Mouse (Mus musculus): ENCODE measurements around the gene Bzw2.
A peak's percentile ranks its signal among the peaks of the same experiment; 100 is the strongest.
"Not testable (repeated sequence)": the region's sequence is repeated elsewhere in the genome, so short reads cannot be mapped to it uniquely, and the experiment has no call there.

Bzw2 gene

GRCm38 (mm10) chr12:36157638-36158308 lies at the start of gene Bzw2:
Gene Bzw2, minus strand, starts transcription at chr12:36158080.
- peak; percentile 90 for DNase-seq (ENCODE audit: low read depth)

GRCm38 (mm10) chr12:36207072-36207799 lies 49.4 kb upstream of the Bzw2 start:
- DNase-seq (ENCODE audit: low read depth): peak; percentile 8

- DNase-seq (ENCODE audit: low read depth): not testable (repeated sequence)
Observed at GRCm38 (mm10) chr12:36205579-36206119, 47.8 kb upstream of the Bzw2 start.

GRCm38 (mm10) chr12:36194976-36195375 lies 37.1 kb upstream of the Bzw2 start:
- no peak for DNase-seq (ENCODE audit: low read depth)

- peak; percentile 67 for DNase-seq (ENCODE audit: low read depth)
Observed at GRCm38 (mm10) chr12:36190343-36190742, 32.5 kb upstream of the Bzw2 start.

- DNase-seq (ENCODE audit: low read depth): no peak
Observed at GRCm38 (mm10) chr12:36189610-36190009, 31.7 kb upstream of the Bzw2 start.

- DNase-seq (ENCODE audit: low read depth): peak; percentile 38
Observed at GRCm38 (mm10) chr12:36187081-36187480, 29.2 kb upstream of the Bzw2 start.

- no peak for DNase-seq (ENCODE audit: low read depth)
Observed at GRCm38 (mm10) chr12:36182570-36182969, 24.7 kb upstream of the Bzw2 start.

GRCm38 (mm10) chr12:36177227-36177626 lies 19.3 kb upstream of the Bzw2 start:
- DNase-seq (ENCODE audit: low read depth): no peak

- DNase-seq (ENCODE audit: low read depth): no peak
Observed at GRCm38 (mm10) chr12:36165299-36165698, 7.4 kb upstream of the Bzw2 start.

GRCm38 (mm10) chr12:36164126-36164791 lies 6.4 kb upstream of the Bzw2 start:
- no peak for DNase-seq (ENCODE audit: low read depth)

GRCm38 (mm10) chr12:36157304-36157637 lies 609 bp downstream of the Bzw2 start:
- no peak for DNase-seq (ENCODE audit: low read depth)

GRCm38 (mm10) chr12:36156637-36157303 lies 1.1 kb downstream of the Bzw2 start, which contains the start of gene Ankmy2:
Gene Ankmy2, plus strand, starts transcription at chr12:36157114.
- DNase-seq (ENCODE audit: low read depth): peak; percentile 97

GRCm38 (mm10) chr12:36156101-36156636 lies 1.7 kb downstream of the Bzw2 start:
- peak; percentile 45 for DNase-seq (ENCODE audit: low read depth)

- DNase-seq (ENCODE audit: low read depth): peak; percentile 72
Observed at GRCm38 (mm10) chr12:36155141-36155641, 2.7 kb downstream of the Bzw2 start.

GRCm38 (mm10) chr12:36150737-36151136 lies 7.1 kb downstream of the Bzw2 start:
- no peak for DNase-seq (ENCODE audit: low read depth)

GRCm38 (mm10) chr12:36150265-36150664 lies 7.6 kb downstream of the Bzw2 start:
- DNase-seq (ENCODE audit: low read depth): no peak

- no peak for DNase-seq (ENCODE audit: low read depth)
Observed at GRCm38 (mm10) chr12:36146230-36147011, 11.5 kb downstream of the Bzw2 start.

- DNase-seq (ENCODE audit: low read depth): no peak
Observed at GRCm38 (mm10) chr12:36140401-36140800, 17.5 kb downstream of the Bzw2 start.

GRCm38 (mm10) chr12:36137192-36137591 lies 20.7 kb downstream of the Bzw2 start:
- DNase-seq (ENCODE audit: low read depth): no peak

GRCm38 (mm10) chr12:36136285-36136684 lies 21.6 kb downstream of the Bzw2 start:
- DNase-seq (ENCODE audit: low read depth): peak; percentile 69
